Mouse (Mus musculus): ENCODE measurements at regions not wholly inside any gene's neighbourhood (a gene's known extent, or its start where the extent isn't known, plus 50 kb on each side); places are given as distances from the start of the nearest gene placed in this dataset.
A peak's percentile ranks its signal among the peaks of the same experiment; 100 is the strongest.

DNA sequence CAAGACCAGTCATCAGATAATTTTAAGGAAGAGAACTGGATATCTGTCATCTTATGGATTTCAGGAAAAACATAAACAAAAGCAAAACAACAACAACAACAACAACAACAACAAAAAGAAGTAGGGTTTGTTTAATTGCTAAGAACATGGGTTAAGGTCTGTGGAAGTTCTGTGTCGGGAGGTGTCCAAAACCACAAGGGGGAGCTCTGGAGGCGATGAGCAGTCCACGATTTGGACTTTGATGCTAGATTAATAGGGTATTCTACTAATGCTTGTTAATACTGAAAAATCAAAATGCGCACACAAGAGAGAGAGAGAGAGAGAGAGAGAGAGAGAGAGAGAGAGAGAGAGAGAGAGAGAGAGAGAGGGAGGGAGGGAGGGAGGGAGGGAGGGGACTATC lies 692.0 kb upstream of the Car10 start:
- peak; percentile 4 for DNase-seq

- DNase-seq: no peak
These were observed 646.5 kb upstream of the Car10 start for GRCm38 (mm10) chr11:92451372-92451771.

- DNase-seq: no peak
These were observed 602.5 kb upstream of the Car10 start for GRCm38 (mm10) chr11:92495291-92495690.

Measured in liver (tissue).